Mouse (Mus musculus): ENCODE results near the gene Rock2. TPM values are rescaled to one million over a fixed set of nuclear protein-coding genes. Genes with fewer than 3 reads are reported as not detected.
A peak's percentile ranks its signal among the peaks of the same experiment; 100 is the strongest.

Gene Rock2
- polyA plus RNA-seq, 1 experiment from 2014 or later: 22.4 TPM

- Histone ChIP-seq H3K4me3 (no peak overlapping the region), H3K27me3 (no peaks in the 10 kb centered on the region), H3K9ac (no peak overlapping the region), H3K27ac (no peak overlapping the region), H3K36me3 (no peaks in the 10 kb centered on the region), H3K9me3 (replicated peaks) (no peaks in the 10 kb centered on the region), H3K4me2 (no peak overlapping the region), H3K4me1 (replicated peaks) (peaks cover 75% of the 10 kb centered on the region)
- ATAC-seq (replicated peaks; ENCODE audit: insufficient number of reproducible peaks, insufficient read depth, low FRiP score, low read depth): no peak
- 61% methylated on average over 7 of the region's 7 CpGs for WGBS
Measured at GRCm38 (mm10) chr12:16872926-16873464, 21.7 kb upstream of the Rock2 start.

GRCm38 (mm10) chr12:16873549-16873948 is 21.1 kb upstream of the Rock2 start:
- Histone ChIP-seq H3K27me3 (no peaks in the 10 kb centered on the region), H3K9me3 (replicated peaks) (no peaks in the 10 kb centered on the region), H3K9ac (no peak overlapping the region), H3K4me2 (no peak overlapping the region), H3K4me1 (replicated peaks) (peaks cover 73% of the 10 kb centered on the region), H3K27ac (no peak overlapping the region), H3K36me3 (no peaks in the 10 kb centered on the region), H3K4me3 (no peak overlapping the region)
- 49% methylated on average over 7 of the region's 7 CpGs for WGBS
- ATAC-seq (replicated peaks; ENCODE audit: insufficient number of reproducible peaks, insufficient read depth, low FRiP score, low read depth): no peak

- no peak overlapping the region for H3K27ac ChIP-seq
- 28% methylated on average over 2 of the region's 2 CpGs for WGBS
- no peak overlapping the region for H3K4me2 ChIP-seq
- no peaks in the 10 kb centered on the region for H3K9me3 ChIP-seq (replicated peaks)
- no peaks in the 10 kb centered on the region for H3K27me3 ChIP-seq
- no peak overlapping the region for H3K9ac ChIP-seq
- peaks cover 69% of the 10 kb centered on the region for H3K4me1 ChIP-seq (replicated peaks)
- no peak for ATAC-seq (replicated peaks; ENCODE audit: insufficient number of reproducible peaks, insufficient read depth, low FRiP score, low read depth)
- H3K4me3 ChIP-seq: no peak overlapping the region
- no peaks in the 10 kb centered on the region for H3K36me3 ChIP-seq
Measured at GRCm38 (mm10) chr12:16874086-16874485, 20.6 kb upstream of the Rock2 start.

GRCm38 (mm10) chr12:16875269-16875668 is 19.4 kb upstream of the Rock2 start:
- H3K9ac ChIP-seq: no peak overlapping the region
- H3K4me3 ChIP-seq: no peak overlapping the region
- no peak for ATAC-seq (replicated peaks; ENCODE audit: insufficient number of reproducible peaks, insufficient read depth, low FRiP score, low read depth)
- H3K4me1 ChIP-seq (replicated peaks): peaks cover 57% of the 10 kb centered on the region
- 30% methylated on average over 4 of the region's 4 CpGs for WGBS
- H3K27me3 ChIP-seq: no peaks in the 10 kb centered on the region
- no peaks in the 10 kb centered on the region for H3K9me3 ChIP-seq (replicated peaks)
- H3K27ac ChIP-seq: peak overlapping the region; percentile 2; the same call in 1 of the 2 replicates
- H3K36me3 ChIP-seq: no peaks in the 10 kb centered on the region
- H3K4me2 ChIP-seq: no peak overlapping the region

- no peak overlapping the region for H3K4me2 ChIP-seq
- H3K4me1 ChIP-seq (replicated peaks): peaks cover 53% of the 10 kb centered on the region
- peak overlapping the region; percentile 2; the same call in 1 of the 2 replicates for H3K27ac ChIP-seq
- no peak for ATAC-seq (replicated peaks; ENCODE audit: insufficient number of reproducible peaks, insufficient read depth, low FRiP score, low read depth)
- WGBS: 47% methylated on average over 7 of the region's 7 CpGs
- H3K9me3 ChIP-seq (replicated peaks): no peaks in the 10 kb centered on the region
- H3K9ac ChIP-seq: no peak overlapping the region
- no peaks in the 10 kb centered on the region for H3K27me3 ChIP-seq
- no peak overlapping the region for H3K4me3 ChIP-seq
- H3K36me3 ChIP-seq: no peaks in the 10 kb centered on the region
Measured at GRCm38 (mm10) chr12:16875678-16876077, 19.0 kb upstream of the Rock2 start.

- peak overlapping the region; percentile 43 for H3K27ac ChIP-seq
- H3K9ac ChIP-seq: no peak overlapping the region
- no peak for ATAC-seq (replicated peaks; ENCODE audit: insufficient number of reproducible peaks, insufficient read depth, low FRiP score, low read depth)
- H3K4me3 ChIP-seq: no peak overlapping the region
- no peak overlapping the region for H3K4me2 ChIP-seq
- 38% methylated on average over 3 of the region's 3 CpGs for WGBS
- H3K27me3 ChIP-seq: no peaks in the 10 kb centered on the region
- H3K9me3 ChIP-seq (replicated peaks): no peaks in the 10 kb centered on the region
- H3K4me1 ChIP-seq (replicated peaks): peaks cover 48% of the 10 kb centered on the region
- H3K36me3 ChIP-seq: no peaks in the 10 kb centered on the region
Measured at GRCm38 (mm10) chr12:16876667-16877066, 18.0 kb upstream of the Rock2 start.

GRCm38 (mm10) chr12:16877141-16877540 is 17.6 kb upstream of the Rock2 start:
- Histone ChIP-seq H3K27ac (peak overlapping the region; percentile 43), H3K4me2 (no peak overlapping the region), H3K9ac (no peak overlapping the region), H3K27me3 (no peaks in the 10 kb centered on the region), H3K4me1 (replicated peaks) (peaks cover 44% of the 10 kb centered on the region), H3K4me3 (no peak overlapping the region), H3K9me3 (replicated peaks) (no peaks in the 10 kb centered on the region), H3K36me3 (no peaks in the 10 kb centered on the region)
- 37% methylated on average over 5 of the region's 5 CpGs for WGBS
- ATAC-seq (replicated peaks; ENCODE audit: insufficient number of reproducible peaks, insufficient read depth, low FRiP score, low read depth): no peak

GRCm38 (mm10) chr12:16877679-16878078 is 17.0 kb upstream of the Rock2 start:
- Histone ChIP-seq H3K36me3 (no peaks in the 10 kb centered on the region), H3K27ac (peak overlapping the region; percentile 43), H3K9ac (no peak overlapping the region), H3K4me2 (no peak overlapping the region), H3K4me3 (no peak overlapping the region), H3K27me3 (no peaks in the 10 kb centered on the region), H3K4me1 (replicated peaks) (peaks cover 43% of the 10 kb centered on the region), H3K9me3 (replicated peaks) (no peaks in the 10 kb centered on the region)
- ATAC-seq (replicated peaks; ENCODE audit: insufficient number of reproducible peaks, insufficient read depth, low FRiP score, low read depth): no peak
- 14% methylated on average over 1 of the region's 1 CpGs for WGBS

- no peaks in the 10 kb centered on the region for H3K27me3 ChIP-seq
- no peaks in the 10 kb centered on the region for H3K9me3 ChIP-seq (replicated peaks)
- no peak overlapping the region for H3K4me2 ChIP-seq
- 70% methylated on average over 1 of the region's 1 CpGs for WGBS
- H3K4me1 ChIP-seq (replicated peaks): peaks cover 37% of the 10 kb centered on the region
- H3K36me3 ChIP-seq: no peaks in the 10 kb centered on the region
- H3K27ac ChIP-seq: no peak overlapping the region
- ATAC-seq (replicated peaks; ENCODE audit: insufficient number of reproducible peaks, insufficient read depth, low FRiP score, low read depth): no peak
- no peak overlapping the region for H3K9ac ChIP-seq
- no peak overlapping the region for H3K4me3 ChIP-seq
Measured at GRCm38 (mm10) chr12:16879369-16879768, 15.3 kb upstream of the Rock2 start.

GRCm38 (mm10) chr12:16880077-16880476 is 14.6 kb upstream of the Rock2 start:
- 81% methylated on average over 4 of the region's 4 CpGs for WGBS
- no peak overlapping the region for H3K4me2 ChIP-seq

GRCm38 (mm10) chr12:16882442-16882841 is 12.3 kb upstream of the Rock2 start:
- ATAC-seq (replicated peaks; ENCODE audit: insufficient number of reproducible peaks, insufficient read depth, low FRiP score, low read depth): no peak
- Histone ChIP-seq H3K4me1 (replicated peaks) (peaks cover 12% of the 10 kb centered on the region), H3K27ac (no peak overlapping the region), H3K9me3 (replicated peaks) (no peaks in the 10 kb centered on the region), H3K4me3 (no peak overlapping the region), H3K27me3 (no peaks in the 10 kb centered on the region), H3K4me2 (no peak overlapping the region), H3K9ac (no peak overlapping the region), H3K36me3 (no peaks in the 10 kb centered on the region)
- 71% methylated on average over 3 of the region's 3 CpGs for WGBS

More at GRCm38 (mm10) chr12:16880077-16880476, 14.6 kb upstream of the Rock2 start:
- no peak overlapping the region for H3K27ac ChIP-seq
- H3K36me3 ChIP-seq: no peaks in the 10 kb centered on the region
- H3K9ac ChIP-seq: no peak overlapping the region
- H3K4me3 ChIP-seq: no peak overlapping the region
- no peaks in the 10 kb centered on the region for H3K9me3 ChIP-seq (replicated peaks)
- ATAC-seq (replicated peaks; ENCODE audit: insufficient number of reproducible peaks, insufficient read depth, low FRiP score, low read depth): no peak
- H3K27me3 ChIP-seq: no peaks in the 10 kb centered on the region
- H3K4me1 ChIP-seq (replicated peaks): peaks cover 30% of the 10 kb centered on the region

GRCm38 (mm10) chr12:16883111-16883510 is 11.6 kb upstream of the Rock2 start:
- Histone ChIP-seq H3K36me3 (no peaks in the 10 kb centered on the region), H3K4me2 (no peak overlapping the region), H3K27ac (no peak overlapping the region), H3K9me3 (replicated peaks) (no peaks in the 10 kb centered on the region), H3K27me3 (no peaks in the 10 kb centered on the region), H3K4me3 (no peak overlapping the region), H3K4me1 (replicated peaks) (peaks cover 9% of the 10 kb centered on the region), H3K9ac (no peak overlapping the region)
- WGBS: 48% methylated on average over 7 of the region's 7 CpGs
- ATAC-seq (replicated peaks; ENCODE audit: insufficient number of reproducible peaks, insufficient read depth, low FRiP score, low read depth): no peak

Measured in heart, embryonic 15.5 days (tissue).